Mouse (Mus musculus): ENCODE measurements at regions not wholly inside any gene's neighbourhood (a gene's known extent, or its start where the extent isn't known, plus 50 kb on each side); places are given as distances from the start of the nearest gene placed in this dataset.
"Not testable (repeated sequence)": the region's sequence is repeated elsewhere in the genome, so short reads cannot be mapped to it uniquely, and the experiment has no call there.

GRCm38 (mm10) chr4:105728696-105729095, 61.0 kb upstream of the Gm12728 start:
- Histone ChIP-seq H3K4me1 (ENCODE audit: control insufficient read depth, insufficient read depth, low read length) (no peaks in the 10 kb centered on the region), H3K27ac (ENCODE audit: insufficient read depth, low read depth, low read length) (no peak overlapping the region)
- WGBS = 88% methylated on average over 3 of the region's 3 CpGs

GRCm38 (mm10) chr4:105730900-105731299, 58.8 kb upstream of the Gm12728 start:
- TF ChIP-seq CTCF (IDR thresholded peaks at IDR 0.05; ENCODE audit: insufficient read depth, low read depth, low read length) (no peak), POLR2A (IDR thresholded peaks at IDR 0.05; ENCODE audit: insufficient read depth, low read depth, low read length) (no peak)
- H3K4me3 ChIP-seq (ENCODE audit: insufficient read depth, low read depth, low read length) = no peak overlapping the region
- 90% methylated on average over 2 of the region's 2 CpGs for WGBS
- H3K27ac ChIP-seq (ENCODE audit: insufficient read depth, low read depth, low read length) = no peak overlapping the region
- no peaks in the 10 kb centered on the region for H3K4me1 ChIP-seq (ENCODE audit: control insufficient read depth, insufficient read depth, low read length)

More at GRCm38 (mm10) chr4:105728696-105729095, 61.0 kb upstream of the Gm12728 start:
- TF ChIP-seq POLR2A (IDR thresholded peaks at IDR 0.05; ENCODE audit: insufficient read depth, low read depth, low read length) (no peak), CTCF (IDR thresholded peaks at IDR 0.05; ENCODE audit: insufficient read depth, low read depth, low read length) (no peak)
- H3K4me3 ChIP-seq (ENCODE audit: insufficient read depth, low read depth, low read length) = no peak overlapping the region

- H3K4me3 ChIP-seq (ENCODE audit: insufficient read depth, low read depth, low read length); H3K4me1 ChIP-seq (ENCODE audit: control insufficient read depth, insufficient read depth, low read length); H3K27ac ChIP-seq (ENCODE audit: insufficient read depth, low read depth, low read length): not testable (repeated sequence)
- 87% methylated on average over 7 of the region's 9 CpGs for WGBS
These were observed 54.6 kb upstream of the Gm12728 start for GRCm38 (mm10) chr4:105735116-105735515.

Data from olfactory bulb, adult 2 months (tissue).